Mouse (Mus musculus) retina, postnatal 7 days (tissue): ENCODE measurements around the gene Plxdc1.
A peak's percentile ranks its signal among the peaks of the same experiment; 100 is the strongest.
"Not testable (repeated sequence)": the region's sequence is repeated elsewhere in the genome, so short reads cannot be mapped to it uniquely, and the experiment has no call there.

Experiments used
- DNase-seq: peaks from one replicate; pipeline ENCODE4 v3.0.0-alpha.2; 2012; ENCODE audit warnings: low read depth, low spot score

Plxdc1 gene

DNA sequence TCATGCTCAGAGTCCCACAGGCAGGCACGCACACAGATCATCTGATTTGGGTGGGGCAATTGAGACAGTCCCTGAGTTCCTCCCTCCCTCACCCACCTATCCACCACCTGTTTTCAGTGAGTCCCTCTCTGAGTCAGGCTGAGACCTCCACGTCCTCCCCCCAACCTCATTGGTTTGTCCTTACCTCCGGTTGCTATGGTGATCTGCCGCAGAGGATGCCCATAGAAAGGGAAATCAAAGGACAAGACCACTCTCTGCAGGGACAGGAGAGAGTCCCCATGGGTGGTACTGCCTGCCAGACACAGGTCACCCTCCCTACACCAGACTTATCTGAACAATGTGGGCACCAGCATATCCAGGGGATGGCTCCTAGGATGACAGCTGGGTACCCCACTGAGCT lies 30.3 kb downstream of the Plxdc1 start:
- DNase-seq = no peak

DNA sequence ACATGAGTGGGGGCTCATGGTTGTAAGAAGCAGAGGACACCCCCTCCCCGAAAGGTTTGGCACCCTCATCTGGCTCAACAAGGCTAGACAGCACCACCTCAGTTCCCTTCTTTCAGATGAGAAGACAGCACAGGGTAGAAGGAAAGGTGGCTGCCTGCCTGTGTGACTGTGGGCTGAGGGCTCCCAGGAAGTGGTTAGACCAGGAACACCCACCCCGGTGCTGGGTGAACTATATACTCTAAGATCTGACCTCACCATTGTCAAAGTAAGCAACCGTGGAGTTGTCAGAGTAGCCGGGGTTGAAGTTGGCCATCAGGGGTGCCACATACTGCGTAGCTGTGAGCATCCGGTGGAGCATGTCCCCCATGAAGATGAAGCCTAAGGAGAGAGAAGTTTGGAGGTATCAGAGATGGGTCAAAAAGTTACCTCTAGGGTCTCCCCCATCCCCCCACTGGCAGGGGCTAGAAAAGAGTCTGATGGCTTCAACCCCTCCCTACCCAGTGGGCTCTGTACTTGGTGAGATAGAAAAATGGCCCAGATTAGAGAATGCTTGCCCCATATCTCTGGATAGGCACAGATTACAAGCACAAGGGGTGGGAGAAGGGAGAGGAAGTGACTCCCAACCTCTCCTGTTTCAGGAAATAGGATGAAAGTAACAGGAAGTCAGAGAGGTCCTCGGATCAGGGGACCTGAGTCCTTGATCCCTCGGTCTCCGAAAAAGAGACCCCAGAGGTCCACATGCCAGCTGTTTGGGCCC lies 30.9 kb downstream of the Plxdc1 start:
- no peak for DNase-seq

DNA sequence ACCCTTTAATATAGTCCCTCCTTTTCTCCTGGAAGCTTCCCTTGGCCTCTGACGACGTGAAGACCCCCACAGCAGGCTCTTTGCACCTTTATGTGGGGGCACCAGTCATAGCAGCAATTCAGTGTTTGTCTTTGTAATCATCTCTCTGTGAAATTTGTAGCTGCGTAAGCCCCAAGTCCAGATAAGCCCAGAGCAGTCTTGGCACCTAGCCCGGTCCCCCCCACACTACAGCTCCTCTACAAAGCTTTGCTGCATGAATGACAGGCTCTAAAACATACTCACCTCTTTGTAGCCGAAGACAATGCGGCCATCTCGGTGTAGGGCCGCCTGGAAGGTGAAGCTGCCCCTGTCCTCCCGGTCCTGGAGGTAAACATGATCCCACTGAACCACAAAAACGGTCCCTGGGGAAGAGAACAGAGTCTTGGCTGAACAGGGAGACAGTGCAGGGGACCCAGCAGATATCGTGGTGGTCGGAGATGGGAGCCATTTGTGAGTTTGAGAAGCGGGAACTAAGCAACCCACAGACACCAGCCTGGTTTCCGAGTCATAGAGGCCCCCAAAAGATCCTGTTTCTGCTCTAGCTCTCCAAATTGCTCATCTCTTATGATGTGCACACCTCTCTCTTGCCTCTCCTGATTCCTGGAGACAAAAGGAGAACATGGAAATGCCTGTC lies 31.6 kb downstream of the Plxdc1 start:
- no peak for DNase-seq

DNA sequence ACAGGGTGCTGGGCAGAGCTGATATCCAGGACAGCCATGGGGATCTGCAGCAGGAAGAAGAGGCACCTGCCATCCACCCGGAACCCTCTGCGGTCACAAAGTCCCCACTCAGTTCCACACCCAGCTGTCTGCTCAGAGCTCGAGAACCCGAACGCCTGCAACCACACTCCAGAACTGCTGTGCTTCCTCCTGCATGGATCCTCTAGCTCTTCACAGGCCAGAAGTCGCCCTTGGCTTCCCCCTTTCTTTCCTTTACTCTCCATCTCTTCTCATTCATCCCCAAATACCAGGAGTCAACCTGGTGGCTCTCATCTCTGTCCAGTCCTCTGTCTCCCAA lies 32.3 kb downstream of the Plxdc1 start:
- DNase-seq = no peak

DNA sequence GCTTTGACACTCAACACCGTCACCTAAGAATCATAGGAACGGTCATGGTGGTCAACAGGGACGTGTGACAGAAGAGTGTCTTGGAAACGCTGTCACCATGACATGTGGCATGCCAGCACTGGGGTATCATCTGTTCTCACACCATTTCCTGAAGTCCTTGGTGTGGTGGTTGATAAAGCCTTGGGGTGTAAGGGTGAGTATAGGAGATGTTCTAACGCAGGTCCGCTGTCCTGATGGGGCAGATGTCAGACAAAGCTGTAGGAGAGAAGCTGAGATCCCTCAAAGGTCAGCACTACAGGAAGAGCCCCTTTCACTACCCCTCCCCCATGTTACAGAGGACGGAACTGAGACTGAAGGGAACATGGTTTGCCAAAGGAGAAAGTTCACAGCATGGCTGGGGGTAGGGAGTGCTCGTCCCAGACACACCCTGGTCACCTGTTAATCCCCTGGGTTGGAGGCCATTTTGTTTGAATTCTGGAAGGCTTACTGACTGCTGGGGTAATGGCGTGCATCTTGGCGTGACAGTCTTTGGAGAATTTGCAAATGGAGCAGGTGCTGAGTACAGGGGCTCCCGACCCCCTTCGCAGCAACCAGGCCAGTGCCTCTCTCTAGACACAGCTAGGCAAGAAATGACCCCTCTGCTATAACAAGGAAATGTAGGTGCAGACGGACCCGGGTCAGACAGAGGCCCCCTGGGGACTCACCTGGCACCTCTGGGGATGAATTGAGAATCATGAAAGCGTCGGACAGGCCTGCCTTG lies 32.9 kb downstream of the Plxdc1 start:
- DNase-seq = no peak

DNA sequence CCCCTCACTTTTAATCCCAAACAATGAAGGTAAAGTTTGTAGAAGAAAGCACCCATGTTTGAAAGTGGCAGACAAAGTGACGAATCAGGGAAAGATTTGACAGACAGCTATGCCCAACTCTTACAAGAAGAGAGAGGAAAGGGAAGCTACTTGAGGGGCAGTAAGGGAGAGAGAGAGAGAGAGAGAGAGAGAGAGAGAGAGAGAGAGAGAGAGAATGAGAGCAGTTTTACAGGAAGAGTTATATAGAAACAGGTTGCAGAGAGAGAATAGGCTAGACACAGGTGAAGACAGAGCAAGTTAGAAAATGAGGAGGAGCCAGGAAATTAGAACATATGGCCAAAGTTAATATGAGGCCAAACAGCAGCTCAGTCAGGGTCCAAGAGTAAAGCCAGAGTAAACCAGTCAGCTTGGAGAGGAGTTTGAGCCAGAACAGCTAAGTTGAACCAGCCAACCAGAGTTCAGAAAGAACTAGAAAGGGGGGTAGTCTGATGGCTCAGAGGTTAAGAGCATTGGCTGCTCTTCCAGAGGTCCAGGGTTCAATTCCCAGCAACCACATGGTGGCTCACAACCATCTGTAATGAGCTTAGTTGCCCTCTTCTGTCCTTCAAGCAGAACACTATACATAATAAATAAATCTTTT lies 33.8 kb downstream of the Plxdc1 start:
- DNase-seq = no peak

DNA sequence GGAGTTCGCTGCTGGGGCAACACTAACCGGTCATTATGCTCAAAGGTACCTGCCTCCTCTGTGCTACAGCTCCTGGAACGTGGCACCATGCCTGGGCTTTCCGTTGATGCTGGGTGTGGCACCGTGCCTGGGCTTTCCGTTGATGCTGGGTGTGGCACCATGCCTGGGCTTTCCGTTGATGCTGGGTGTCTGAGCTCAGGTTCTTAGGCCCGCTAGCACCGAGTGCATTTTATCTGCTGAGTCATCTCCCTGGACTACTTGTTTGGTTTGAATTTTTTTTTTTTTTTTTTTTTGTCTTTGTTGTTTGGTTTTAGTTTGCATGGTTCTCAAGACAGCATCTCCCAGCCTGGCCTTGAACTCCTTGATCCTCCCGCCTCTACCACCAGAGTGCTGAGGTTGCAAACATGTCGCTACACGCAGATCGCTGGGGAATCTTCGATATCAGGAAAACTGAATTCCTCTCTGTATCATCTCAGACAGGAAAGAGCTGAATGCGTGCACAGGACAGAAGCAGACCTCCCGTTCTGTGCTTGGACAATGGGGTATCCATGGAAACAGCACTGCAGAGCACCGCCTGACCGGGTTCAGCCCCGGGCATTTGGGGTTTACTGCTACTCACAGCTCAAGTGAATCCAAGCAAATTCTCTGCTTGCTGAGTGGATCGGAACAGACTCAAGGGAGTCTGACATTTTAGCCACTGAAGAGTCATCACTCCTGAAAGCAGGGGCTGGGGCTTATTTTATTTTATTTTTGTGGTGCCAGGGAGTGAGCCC lies 36.4 kb downstream of the Plxdc1 start:
- no peak for DNase-seq

DNA sequence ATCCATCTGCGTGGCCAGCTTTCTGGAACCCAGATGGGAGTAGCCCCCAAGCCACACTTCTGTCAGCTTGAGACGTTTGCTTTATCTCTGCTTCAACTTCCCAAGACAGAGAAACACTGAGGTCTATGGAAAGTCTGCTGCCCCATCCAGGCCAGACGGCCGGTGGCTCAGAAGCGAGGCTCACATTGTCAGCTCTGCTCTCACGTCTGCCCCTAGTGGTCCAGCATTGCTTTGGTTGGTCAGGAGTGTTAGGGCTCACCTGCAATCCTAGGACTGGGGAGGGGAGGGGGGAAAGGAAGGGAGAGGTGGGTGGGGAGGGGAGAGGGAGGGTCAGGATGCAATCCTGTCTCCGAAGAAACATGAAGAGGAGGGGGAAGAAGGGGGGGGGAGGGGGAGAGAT lies 38.8 kb downstream of the Plxdc1 start:
- peak; percentile 60 for DNase-seq

DNA sequence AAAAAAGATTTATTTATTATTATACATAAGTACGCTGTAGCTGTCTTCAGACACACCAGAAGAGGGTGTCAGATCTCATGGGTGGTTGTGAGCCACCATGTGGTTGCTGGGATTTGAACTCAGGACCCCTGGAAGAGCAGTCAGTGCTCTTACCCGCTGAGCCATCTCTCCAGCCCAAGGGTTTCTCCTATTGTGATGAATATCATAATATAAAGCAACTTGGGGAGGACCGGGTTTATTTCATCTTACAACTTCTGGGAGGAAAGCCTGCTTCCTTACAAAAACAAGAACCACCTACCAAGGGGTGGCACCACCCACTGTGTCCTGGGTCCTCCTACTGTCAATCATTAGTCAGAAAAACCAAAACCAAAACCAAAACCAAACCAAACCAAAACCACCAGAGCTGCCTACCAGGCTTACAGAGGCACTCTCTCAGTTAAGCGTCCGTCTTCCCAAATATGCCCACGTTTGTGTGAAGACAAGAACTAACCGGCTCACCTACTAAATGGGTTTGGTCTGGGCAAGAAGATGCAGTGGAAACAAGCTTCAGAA lies 40.4 kb downstream of the Plxdc1 start:
- not testable (repeated sequence) for DNase-seq

DNA sequence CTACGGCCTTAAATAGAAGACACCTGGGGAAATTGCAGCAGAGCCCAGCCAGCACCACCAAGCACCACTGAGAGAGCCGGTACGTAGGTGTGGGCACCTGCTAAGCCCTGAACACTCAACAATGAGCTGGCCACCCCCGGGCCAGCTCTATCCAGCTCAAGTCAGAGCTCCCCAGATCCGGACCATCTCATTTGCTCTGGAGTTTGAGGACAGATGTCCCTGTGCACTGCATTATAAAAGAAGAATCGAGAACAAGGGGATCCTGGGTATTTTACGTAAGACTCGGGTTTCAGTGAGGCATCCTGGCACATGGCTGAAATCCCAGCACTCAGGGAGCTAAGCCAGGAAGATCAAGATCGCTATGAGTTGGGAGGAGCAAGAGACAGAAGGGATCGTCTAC lies 41.2 kb downstream of the Plxdc1 start:
- DNase-seq = no peak

DNA sequence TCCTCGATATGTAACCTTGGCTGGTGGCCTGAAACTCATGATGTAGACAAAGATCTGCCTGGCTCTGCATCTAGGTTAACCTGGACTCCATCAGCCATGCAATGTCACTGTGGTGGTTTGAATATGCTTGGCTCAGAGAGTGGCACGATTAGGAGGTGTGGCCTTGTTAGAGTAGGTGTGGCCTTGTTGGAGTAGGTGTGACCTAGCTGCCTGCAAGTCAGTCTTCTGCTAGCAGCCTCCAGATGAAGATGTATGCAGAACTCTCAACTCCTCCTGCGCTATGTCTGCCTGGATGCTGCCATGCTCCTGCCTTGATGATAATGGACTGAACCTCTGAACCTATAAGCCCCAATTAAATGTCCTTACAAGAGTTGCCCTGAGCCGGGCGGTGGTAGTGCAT lies 43.0 kb downstream of the Plxdc1 start:
- DNase-seq = no peak

DNA sequence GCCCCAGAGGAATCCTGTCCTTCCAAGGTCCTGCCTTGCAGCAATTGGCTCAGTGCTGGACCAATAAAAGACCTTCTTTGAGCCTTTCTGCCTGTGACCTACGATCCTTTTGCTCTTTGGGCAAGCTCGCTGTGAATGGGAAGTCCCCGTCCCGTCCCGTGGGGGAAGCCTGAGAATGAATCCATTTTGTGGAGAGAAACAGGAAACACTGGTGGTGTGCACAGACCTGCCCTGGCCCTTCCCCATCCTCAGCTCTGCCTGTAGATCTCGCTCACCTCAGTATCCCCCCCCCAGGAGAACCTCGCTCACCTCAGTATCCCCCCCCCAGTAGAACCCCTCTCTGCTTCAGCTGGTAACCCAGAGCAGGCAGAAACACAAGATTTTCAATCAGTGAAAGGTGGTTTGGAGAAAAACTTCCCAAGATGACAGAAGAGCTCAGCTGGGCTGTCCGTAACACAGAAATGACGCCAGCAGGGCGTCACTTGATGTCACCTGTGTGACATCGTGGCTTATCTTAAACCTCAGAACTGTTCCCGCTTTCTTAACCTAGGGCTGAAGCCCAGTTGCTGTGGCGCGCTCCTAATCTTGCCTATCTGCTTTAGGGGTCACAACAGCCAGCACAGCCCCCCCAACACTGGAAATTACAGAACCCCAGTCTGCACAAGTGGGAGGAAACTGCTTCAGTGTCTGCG lies 43.7 kb downstream of the Plxdc1 start:
- no peak for DNase-seq

DNA sequence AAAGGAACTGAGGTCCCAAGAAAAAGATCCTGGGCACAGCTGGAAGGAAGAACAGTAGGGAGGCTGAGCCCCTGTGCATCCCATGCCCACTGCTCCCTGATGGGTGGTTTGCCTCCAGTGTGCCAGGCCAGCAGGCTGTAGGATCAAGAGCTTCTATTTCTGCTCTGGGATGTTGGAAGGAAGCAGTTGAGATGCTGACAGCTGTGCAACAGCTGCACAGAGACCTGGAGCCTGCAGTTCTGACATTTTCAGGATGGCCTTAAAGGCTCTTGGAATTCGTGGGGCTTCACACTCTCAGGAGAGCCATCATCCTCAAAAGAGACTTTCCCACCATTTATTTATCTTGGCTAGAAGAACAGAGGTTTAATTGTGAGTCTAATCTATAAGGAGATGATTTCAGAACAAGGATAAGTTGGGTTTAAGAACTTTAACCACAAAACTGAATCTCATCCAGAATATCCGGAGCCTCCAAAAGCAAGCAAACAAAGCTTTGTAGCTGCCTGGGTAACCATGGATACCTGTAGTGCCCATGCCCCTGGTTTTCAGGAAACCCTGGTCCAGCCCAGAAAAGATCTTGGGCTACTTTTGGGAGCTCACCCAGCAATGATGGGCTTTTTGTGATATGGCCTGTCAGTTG lies 48.7 kb downstream of the Plxdc1 start:
- DNase-seq = no peak

DNA sequence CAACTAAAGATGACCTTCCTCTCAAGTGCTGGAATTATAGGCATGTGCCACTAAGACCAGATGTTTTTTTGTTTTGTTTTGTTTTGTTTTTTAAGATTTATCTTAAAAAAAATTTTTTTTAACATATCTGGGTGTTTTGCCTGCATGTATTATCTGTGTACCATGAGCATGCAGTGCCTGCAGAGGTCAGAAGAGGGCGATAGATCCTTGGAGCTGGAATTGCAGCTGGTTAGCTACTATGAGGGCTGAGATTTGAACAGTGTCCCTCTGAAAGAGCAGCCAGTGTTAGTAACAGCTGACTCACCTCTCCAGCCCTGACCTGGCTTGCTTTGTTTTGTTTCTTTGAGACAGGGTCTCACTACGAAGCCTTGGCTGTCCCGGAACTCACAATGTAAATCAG lies 49.5 kb downstream of the Plxdc1 start:
- DNase-seq = peak; percentile 24

DNA sequence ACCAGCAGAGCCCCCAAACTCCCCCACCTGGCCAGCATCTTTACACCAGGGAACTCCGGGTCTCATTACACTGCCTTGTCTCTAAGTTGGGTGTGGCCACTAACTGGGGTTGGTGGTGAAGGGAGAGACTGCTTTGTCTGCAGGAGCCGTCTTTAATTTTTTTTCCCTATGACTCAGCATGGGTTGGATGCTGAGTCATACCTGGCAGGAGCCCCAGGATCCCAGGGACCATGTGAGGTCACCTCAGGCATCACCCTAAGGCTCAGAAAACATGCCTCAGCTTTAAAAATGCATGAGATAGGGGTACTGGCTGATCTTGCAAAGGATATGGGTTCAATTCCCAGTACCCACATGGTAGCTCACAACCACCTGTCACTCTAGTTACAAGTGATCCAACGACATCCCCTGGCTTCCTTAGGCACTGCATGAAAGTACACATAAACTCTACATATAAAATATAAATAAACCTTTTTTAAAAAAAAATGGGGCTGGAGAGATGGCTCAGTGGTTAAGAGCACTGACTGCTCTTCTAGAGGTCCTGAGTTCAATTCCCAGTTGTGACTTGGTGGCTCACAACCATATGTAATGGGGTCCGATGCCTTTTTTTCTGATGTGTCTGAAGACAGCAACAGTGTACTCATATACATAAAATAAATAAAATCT lies 50.2 kb downstream of the Plxdc1 start:
- no peak for DNase-seq

DNA sequence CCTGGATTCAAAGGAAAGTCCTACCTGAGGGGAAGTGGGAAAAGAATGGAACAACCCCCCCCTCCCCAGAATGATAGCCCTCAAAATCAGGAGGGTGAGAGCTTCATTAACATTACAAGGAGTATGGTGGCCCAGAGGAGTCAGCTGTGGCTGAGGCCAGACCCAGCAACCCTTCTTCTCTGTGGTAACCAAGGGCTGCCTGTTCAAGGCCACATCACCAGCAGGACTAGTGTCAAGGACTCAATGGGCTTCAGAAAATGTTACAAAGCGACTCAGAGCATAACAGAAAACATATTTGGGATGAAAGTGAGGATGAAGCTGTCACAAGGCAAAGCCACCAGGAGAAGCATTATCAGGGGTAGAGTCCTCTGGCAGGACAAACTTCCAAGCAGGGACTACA lies 52.7 kb downstream of the Plxdc1 start:
- DNase-seq = no peak

DNA sequence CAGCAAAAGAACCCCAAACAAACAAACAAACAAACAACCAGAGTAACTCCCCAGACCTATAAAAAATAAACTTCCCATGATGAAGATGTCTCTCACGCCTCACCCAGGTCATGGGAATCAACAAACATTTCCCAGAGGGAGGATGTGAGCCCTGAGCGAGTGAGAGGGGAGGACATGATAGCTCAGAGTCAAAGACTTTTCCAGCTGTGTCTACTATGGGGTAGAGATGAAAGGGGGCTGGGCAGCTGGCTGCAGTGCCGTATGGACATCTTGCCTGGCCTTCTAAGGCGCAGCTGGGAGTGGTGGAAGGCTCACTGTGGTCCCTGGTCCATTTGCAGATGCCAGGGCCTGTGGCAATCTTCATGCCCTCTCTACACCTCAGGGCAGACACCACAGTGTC lies 57.3 kb downstream of the Plxdc1 start:
- DNase-seq = no peak

DNA sequence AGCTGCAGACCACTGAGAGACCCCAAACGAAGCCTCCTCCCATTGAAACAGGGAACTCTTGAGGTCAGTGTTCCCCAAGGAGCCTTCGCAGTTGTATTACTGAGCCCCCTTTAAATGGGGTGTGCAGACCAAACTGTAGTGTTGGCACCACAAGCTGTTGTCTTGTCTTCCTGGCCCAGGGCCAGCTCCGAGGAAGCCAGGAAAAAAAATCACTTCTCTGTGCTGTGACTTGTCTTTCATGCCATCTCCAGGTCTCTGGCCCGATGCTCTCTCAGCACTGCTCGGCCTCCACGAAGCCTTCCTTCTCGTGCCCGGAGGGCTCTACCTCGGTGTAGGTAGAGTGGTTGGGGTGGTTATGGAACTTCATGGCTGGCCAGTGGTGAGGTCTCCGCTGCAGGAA lies 62.0 kb downstream of the Plxdc1 start:
- DNase-seq = no peak

DNA sequence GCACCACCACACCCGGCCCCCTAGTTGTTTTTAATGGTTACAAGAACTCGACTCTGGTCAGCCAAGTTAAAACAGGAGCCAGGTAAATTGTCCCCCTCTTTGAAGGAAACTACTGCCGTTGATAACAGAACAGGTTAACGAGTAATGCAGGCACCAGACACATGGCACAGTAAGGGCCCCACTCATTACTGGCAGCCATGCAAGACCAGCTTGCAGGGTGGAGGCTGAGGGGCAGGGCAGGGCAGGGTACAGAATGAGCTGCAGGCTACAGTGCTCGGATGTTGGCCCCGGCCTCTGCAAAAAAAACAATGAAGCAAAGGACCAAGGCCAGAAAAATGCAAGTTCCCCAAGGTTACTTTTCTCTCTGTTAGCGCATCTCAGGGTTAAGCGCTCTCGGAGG lies 62.6 kb downstream of the Plxdc1 start:
- DNase-seq = no peak
